Mouse (Mus musculus): ENCODE results near the gene F13a1. TPM values are rescaled to one million over a fixed set of nuclear protein-coding genes. Genes with fewer than 3 reads are reported as not detected.

Gene F13a1
- polyA plus RNA-seq (2014; fragmentation: Nextera tagmentation; extraction: Ambion mirVana): 4.5 and 5.8 TPM in 2 replicates

DNA sequence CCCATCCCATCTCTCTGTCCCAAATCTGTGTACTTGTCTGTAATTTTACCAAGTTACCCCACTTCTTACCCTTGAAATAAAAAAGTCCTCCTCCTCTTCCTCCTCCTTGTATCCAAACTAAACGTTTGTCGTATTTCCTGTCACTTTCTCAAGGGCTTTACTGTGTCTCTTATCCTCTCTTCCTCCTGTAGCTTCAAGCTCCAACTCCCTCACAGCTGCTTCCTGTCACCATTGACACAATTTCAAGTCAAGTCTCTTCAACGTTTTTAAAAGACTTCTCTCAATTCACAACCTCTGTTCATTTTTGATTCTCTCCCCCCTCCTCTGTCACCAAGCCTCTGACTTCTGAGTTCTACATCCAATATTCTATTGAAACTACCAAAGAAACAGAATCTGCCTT lies at the start of gene F13a1:
Gene F13a1, minus strand, starts transcription at position 119 of the 400 bp plus-strand sequence.
- H3K36me3 ChIP-seq (replicated peaks; ENCODE audit: control insufficient read depth, insufficient read depth, low read depth, low read length): no peaks in the 10 kb centered on the region
- no peak for DNase-seq (ENCODE audit: low spot score)
- 63% methylated on average over 3 of the region's 3 CpGs for WGBS
- no peak within 1 kb of the TSS for H3K4me3 ChIP-seq (ENCODE audit: low read depth, low read length)
- no peaks in the 10 kb centered on the region for H3K9me3 ChIP-seq (replicated peaks; ENCODE audit: control insufficient read depth, low read length)
- no peak within 1 kb of the TSS for H3K9ac ChIP-seq (replicated peaks; ENCODE audit: low read length)
- no peaks in the 10 kb centered on the region for H3K4me1 ChIP-seq (ENCODE audit: control insufficient read depth, insufficient read depth, low read length)
- ATAC-seq (replicated peaks; ENCODE audit: insufficient number of reproducible peaks, low FRiP score, low TSS enrichment, low read depth): no peak
- no peak within 1 kb of the TSS for H3K4me2 ChIP-seq (ENCODE audit: low read depth, low read length)
- no peak within 1 kb of the TSS for H3K27ac ChIP-seq (replicated peaks; ENCODE audit: low read depth, low read length)
- no peaks in the 10 kb centered on the region for H3K27me3 ChIP-seq (ENCODE audit: control insufficient read depth, insufficient read depth, low read length)

DNA sequence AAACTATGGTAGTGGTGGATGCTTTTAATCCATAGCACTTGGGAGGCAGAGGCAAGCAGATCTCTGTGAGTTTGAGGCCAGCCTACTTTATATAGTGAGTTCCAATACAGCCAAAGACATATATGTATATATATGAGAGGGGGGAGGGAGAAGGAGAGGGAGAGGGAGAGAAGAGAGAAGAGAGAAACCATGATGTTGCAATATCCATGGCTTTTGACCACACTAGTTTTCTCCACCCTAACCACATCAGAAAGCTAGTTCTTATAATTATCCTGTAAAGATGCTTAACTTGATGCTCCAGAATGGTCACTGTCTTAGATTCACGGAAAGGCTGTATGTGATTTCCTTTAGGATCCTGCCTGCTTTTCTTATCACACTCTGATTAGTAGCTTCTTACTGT lies 41.6 kb upstream of the F13a1 start:
- ATAC-seq (replicated peaks; ENCODE audit: insufficient number of reproducible peaks, low FRiP score, low TSS enrichment, low read depth): no peak
- WGBS: 71% methylated on average over 1 of the region's 1 CpGs

DNA sequence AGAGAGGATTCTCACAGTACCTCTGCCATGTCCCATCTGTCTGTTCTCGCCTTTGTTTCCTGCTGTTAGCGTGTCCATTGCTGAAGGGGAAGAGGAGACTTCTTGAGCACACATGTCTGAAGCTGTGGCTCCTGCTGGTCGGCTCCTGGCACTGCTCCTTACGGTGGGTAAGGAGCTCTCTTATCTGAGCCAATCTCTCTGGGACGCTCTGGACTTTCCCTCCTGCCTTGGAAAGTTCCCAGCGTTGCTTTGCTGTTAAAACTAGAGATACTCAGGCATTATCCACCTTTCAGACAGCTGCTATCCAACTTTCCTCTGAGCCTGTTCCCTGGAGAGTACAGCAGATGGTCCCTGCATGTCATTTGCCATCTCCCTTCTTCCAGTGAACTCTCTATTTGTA lies 39.1 kb upstream of the F13a1 start:
- H3K27me3 ChIP-seq (ENCODE audit: control insufficient read depth, insufficient read depth, low read length): no peaks in the 10 kb centered on the region
- no peak overlapping the region for H3K4me2 ChIP-seq (ENCODE audit: low read depth, low read length)
- ATAC-seq (replicated peaks; ENCODE audit: insufficient number of reproducible peaks, low FRiP score, low TSS enrichment, low read depth) (no peak), DNase-seq (ENCODE audit: low spot score) (no peak)
- no peak overlapping the region for H3K4me3 ChIP-seq (ENCODE audit: low read depth, low read length)
- no peaks in the 10 kb centered on the region for H3K4me1 ChIP-seq (ENCODE audit: control insufficient read depth, insufficient read depth, low read length)
- no peaks in the 10 kb centered on the region for H3K36me3 ChIP-seq (replicated peaks; ENCODE audit: control insufficient read depth, insufficient read depth, low read depth, low read length)
- no peak overlapping the region for H3K27ac ChIP-seq (replicated peaks; ENCODE audit: low read depth, low read length)
- H3K9me3 ChIP-seq (replicated peaks; ENCODE audit: control insufficient read depth, low read length): no peaks in the 10 kb centered on the region
- 63% methylated on average over 6 of the region's 6 CpGs for WGBS
- no peak overlapping the region for H3K9ac ChIP-seq (replicated peaks; ENCODE audit: low read length)

More for the DNA sequence above, 41.6 kb upstream of the F13a1 start:
- Histone ChIP-seq H3K27me3 (ENCODE audit: control insufficient read depth, insufficient read depth, low read length) (no peaks in the 10 kb centered on the region), H3K27ac (replicated peaks; ENCODE audit: low read depth, low read length) (no peak overlapping the region), H3K4me1 (ENCODE audit: control insufficient read depth, insufficient read depth, low read length) (no peaks in the 10 kb centered on the region), H3K9me3 (replicated peaks; ENCODE audit: control insufficient read depth, low read length) (no peaks in the 10 kb centered on the region), H3K4me2 (ENCODE audit: low read depth, low read length) (no peak overlapping the region), H3K9ac (replicated peaks; ENCODE audit: low read length) (no peak overlapping the region), H3K4me3 (ENCODE audit: low read depth, low read length) (no peak overlapping the region), H3K36me3 (replicated peaks; ENCODE audit: control insufficient read depth, insufficient read depth, low read depth, low read length) (no peaks in the 10 kb centered on the region)
- no peak for DNase-seq (ENCODE audit: low spot score)

DNA sequence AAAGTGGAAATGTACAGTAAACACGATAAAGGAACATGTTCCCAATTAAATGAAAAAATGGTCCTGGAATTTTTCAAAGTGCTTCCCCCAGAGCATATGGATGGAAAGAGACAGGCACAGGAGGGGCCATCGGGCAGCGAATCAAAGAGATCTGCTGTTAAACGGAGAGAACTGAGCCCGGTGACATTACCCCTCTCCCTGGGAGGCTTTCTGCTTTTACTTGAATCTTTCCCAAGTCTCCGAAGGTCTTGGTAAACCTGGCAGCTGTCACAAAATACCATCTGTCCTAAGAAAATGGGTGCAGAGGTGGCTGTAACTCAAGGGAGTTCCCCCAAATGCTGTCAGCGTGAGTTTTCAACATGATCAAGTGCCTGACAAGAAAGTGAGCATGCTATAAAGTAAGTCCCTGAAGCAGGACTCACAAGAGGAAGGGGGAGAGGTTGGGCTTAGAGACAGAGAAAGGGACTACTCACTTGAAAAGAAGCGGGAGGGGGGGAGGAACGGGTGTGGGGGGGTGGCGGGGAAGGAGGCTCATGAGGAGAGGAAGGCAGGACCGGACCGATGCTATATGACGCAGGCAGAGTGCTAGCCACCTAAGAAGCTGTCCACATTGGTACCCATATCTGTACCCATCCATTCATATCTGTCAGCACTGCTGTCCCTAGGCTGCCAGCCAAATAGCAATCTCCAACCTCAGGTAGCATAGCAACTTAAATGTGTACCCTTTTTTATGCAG lies 31.6 kb upstream of the F13a1 start:
- 56% methylated on average over 13 of the region's 13 CpGs for WGBS
- DNase-seq (ENCODE audit: low spot score) (no peak), ATAC-seq (replicated peaks; ENCODE audit: insufficient number of reproducible peaks, low FRiP score, low TSS enrichment, low read depth) (no peak)
- Histone ChIP-seq H3K27ac (replicated peaks; ENCODE audit: low read depth, low read length) (no peak overlapping the region), H3K4me2 (ENCODE audit: low read depth, low read length) (no peak overlapping the region), H3K9me3 (replicated peaks; ENCODE audit: control insufficient read depth, low read length) (no peaks in the 10 kb centered on the region), H3K4me1 (ENCODE audit: control insufficient read depth, insufficient read depth, low read length) (no peaks in the 10 kb centered on the region), H3K4me3 (ENCODE audit: low read depth, low read length) (no peak overlapping the region), H3K36me3 (replicated peaks; ENCODE audit: control insufficient read depth, insufficient read depth, low read depth, low read length) (no peaks in the 10 kb centered on the region), H3K27me3 (ENCODE audit: control insufficient read depth, insufficient read depth, low read length) (no peaks in the 10 kb centered on the region), H3K9ac (replicated peaks; ENCODE audit: low read length) (no peak overlapping the region)

DNA sequence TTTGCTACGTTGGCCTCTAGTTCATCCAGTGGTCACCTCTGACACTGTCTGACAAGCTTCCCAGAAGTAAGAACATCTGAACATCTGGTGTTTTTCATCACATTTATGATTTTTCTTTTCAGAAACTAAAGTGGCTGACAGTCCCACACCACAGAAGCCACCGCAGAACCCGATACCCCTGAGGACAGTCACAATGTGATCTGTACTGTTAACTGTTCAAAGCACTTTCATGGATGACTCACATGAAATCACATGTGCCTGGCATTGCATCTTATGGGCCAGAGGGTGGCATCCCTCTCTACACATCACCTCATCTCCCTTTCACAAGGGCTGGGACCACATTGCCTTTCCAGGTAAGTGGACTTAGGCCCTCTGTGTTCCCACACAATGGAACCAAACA lies 21.3 kb upstream of the F13a1 start:
- Histone ChIP-seq H3K4me3 (ENCODE audit: low read depth, low read length) (no peak overlapping the region), H3K4me1 (ENCODE audit: control insufficient read depth, insufficient read depth, low read length) (no peaks in the 10 kb centered on the region), H3K4me2 (ENCODE audit: low read depth, low read length) (no peak overlapping the region), H3K27me3 (ENCODE audit: control insufficient read depth, insufficient read depth, low read length) (no peaks in the 10 kb centered on the region), H3K9ac (replicated peaks; ENCODE audit: low read length) (no peak overlapping the region), H3K27ac (replicated peaks; ENCODE audit: low read depth, low read length) (no peak overlapping the region), H3K36me3 (replicated peaks; ENCODE audit: control insufficient read depth, insufficient read depth, low read depth, low read length) (no peaks in the 10 kb centered on the region), H3K9me3 (replicated peaks; ENCODE audit: control insufficient read depth, low read length) (no peaks in the 10 kb centered on the region)
- DNase-seq (ENCODE audit: low spot score) (no peak), ATAC-seq (replicated peaks; ENCODE audit: insufficient number of reproducible peaks, low FRiP score, low TSS enrichment, low read depth) (no peak)
- WGBS: 76% methylated on average over 3 of the region's 3 CpGs

DNA sequence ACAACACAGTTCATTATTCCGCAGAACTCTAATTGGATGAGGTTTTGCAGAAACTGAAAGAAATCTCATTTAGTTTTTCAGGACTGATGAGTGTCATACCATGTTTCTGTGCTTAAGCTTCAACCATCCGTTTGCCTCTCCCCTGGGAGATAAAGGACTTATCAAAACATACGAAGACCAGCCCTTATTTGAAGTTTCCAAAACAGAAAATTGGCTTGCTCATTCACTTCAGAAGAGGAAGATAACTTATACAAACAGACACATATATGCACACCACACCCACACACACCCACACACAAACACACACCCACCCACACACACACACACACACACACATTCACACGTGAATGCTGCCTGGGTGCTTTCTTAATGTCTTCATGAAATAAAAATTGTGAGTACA lies 20.8 kb upstream of the F13a1 start:
- no peak overlapping the region for H3K4me2 ChIP-seq (ENCODE audit: low read depth, low read length)
- H3K9me3 ChIP-seq (replicated peaks; ENCODE audit: control insufficient read depth, low read length): no peaks in the 10 kb centered on the region
- no peaks in the 10 kb centered on the region for H3K4me1 ChIP-seq (ENCODE audit: control insufficient read depth, insufficient read depth, low read length)
- ATAC-seq (replicated peaks; ENCODE audit: insufficient number of reproducible peaks, low FRiP score, low TSS enrichment, low read depth) (no peak), DNase-seq (ENCODE audit: low spot score) (no peak)
- H3K4me3 ChIP-seq (ENCODE audit: low read depth, low read length): no peak overlapping the region
- 80% methylated on average over 4 of the region's 4 CpGs for WGBS
- no peaks in the 10 kb centered on the region for H3K36me3 ChIP-seq (replicated peaks; ENCODE audit: control insufficient read depth, insufficient read depth, low read depth, low read length)
- H3K27ac ChIP-seq (replicated peaks; ENCODE audit: low read depth, low read length): no peak overlapping the region
- H3K27me3 ChIP-seq (ENCODE audit: control insufficient read depth, insufficient read depth, low read length): no peaks in the 10 kb centered on the region
- no peak overlapping the region for H3K9ac ChIP-seq (replicated peaks; ENCODE audit: low read length)

DNA sequence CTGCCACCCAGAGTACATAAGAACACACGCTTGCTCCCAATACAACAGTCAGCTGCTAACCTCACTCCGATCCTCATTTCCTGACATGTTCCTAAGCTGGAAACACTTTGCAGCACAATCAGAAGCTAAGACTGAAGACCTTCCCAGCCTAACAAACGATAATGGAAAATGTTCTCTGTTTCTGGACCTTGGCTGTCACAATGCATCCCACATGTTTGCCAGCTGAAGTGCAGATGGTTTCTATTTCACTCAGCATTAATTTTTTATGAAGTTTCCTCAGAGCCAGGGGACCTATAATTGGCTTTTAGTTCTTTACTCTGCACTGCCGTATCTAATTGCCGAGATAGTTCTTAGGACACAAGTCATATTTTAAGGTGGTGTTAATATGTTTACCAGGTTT lies 10.8 kb upstream of the F13a1 start:
- peak; percentile 66 for DNase-seq (ENCODE audit: low spot score)
- no peak overlapping the region for H3K27ac ChIP-seq (replicated peaks; ENCODE audit: low read depth, low read length)
- ATAC-seq (replicated peaks; ENCODE audit: insufficient number of reproducible peaks, low FRiP score, low TSS enrichment, low read depth): no peak
- WGBS: 32% methylated on average over 5 of the region's 5 CpGs
- H3K9me3 ChIP-seq (replicated peaks; ENCODE audit: control insufficient read depth, low read length): no peaks in the 10 kb centered on the region
- no peaks in the 10 kb centered on the region for H3K27me3 ChIP-seq (ENCODE audit: control insufficient read depth, insufficient read depth, low read length)
- no peak overlapping the region for H3K9ac ChIP-seq (replicated peaks; ENCODE audit: low read length)
- no peaks in the 10 kb centered on the region for H3K4me1 ChIP-seq (ENCODE audit: control insufficient read depth, insufficient read depth, low read length)
- no peaks in the 10 kb centered on the region for H3K36me3 ChIP-seq (replicated peaks; ENCODE audit: control insufficient read depth, insufficient read depth, low read depth, low read length)
- no peak overlapping the region for H3K4me2 ChIP-seq (ENCODE audit: low read depth, low read length)
- H3K4me3 ChIP-seq (ENCODE audit: low read depth, low read length): no peak overlapping the region

DNA sequence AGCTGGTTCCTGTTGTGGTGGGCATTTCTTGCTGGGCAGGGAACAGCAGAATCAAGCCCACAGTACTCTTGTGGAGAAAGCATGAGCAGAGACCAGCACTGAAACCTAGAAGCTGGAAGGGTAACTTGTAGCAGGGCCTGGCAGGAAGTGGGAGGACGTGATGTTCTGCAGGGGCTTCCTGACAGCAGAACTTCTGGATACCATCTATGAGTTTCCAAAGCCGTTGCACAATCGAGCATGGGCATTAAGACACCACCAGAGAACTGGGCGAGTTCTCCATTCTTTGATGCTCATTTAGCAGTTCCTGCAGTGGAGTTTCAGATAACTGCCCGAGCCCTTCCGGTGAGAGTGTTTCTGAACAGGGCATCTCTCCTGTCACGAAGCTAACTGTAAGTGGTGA lies 6.6 kb upstream of the F13a1 start:
- 83% methylated on average over 7 of the region's 7 CpGs for WGBS
- ATAC-seq (replicated peaks; ENCODE audit: insufficient number of reproducible peaks, low FRiP score, low TSS enrichment, low read depth) (no peak), DNase-seq (ENCODE audit: low spot score) (no peak)
- Histone ChIP-seq H3K4me1 (ENCODE audit: control insufficient read depth, insufficient read depth, low read length) (no peaks in the 10 kb centered on the region), H3K4me3 (ENCODE audit: low read depth, low read length) (no peak overlapping the region), H3K27ac (replicated peaks; ENCODE audit: low read depth, low read length) (no peak overlapping the region), H3K27me3 (ENCODE audit: control insufficient read depth, insufficient read depth, low read length) (no peaks in the 10 kb centered on the region), H3K36me3 (replicated peaks; ENCODE audit: control insufficient read depth, insufficient read depth, low read depth, low read length) (no peaks in the 10 kb centered on the region), H3K4me2 (ENCODE audit: low read depth, low read length) (no peak overlapping the region), H3K9ac (replicated peaks; ENCODE audit: low read length) (no peak overlapping the region), H3K9me3 (replicated peaks; ENCODE audit: control insufficient read depth, low read length) (no peaks in the 10 kb centered on the region)

All from embryonic facial prominence, embryonic 11.5 days (tissue).